Comparison of ENCODE assay signal across 17 mouse cellular contexts in genomic region chr16:57552709-57553108, GRCm38 (mm10). TPM values are rescaled to one million over a fixed set of nuclear protein-coding genes. Genes with fewer than 3 reads are reported as not detected.
DNase-seq lines count a peak whose midpoint lies in the region; ATAC-seq and TF ChIP-seq lines count a peak whose summit lies in the region.
"Had no signal": no experiment of that assay in that cellular context is flagged by ENCODE, and none has a peak within 500 bp of the region (broad histone marks: within the 10 kb centered on the region; RNA-seq: fewer than 3 reads in every experiment).

No protein-coding gene starts in this region.

- DNase-seq in heart, postnatal 36 days = no peak
- DNase-seq in lung, adult 2 months = no peak
- no peak for DNase-seq in ovary, adult 18-20 months (ENCODE audit: low spot score)
- DNase-seq: cerebellum, adult 11 months; cerebellum, postnatal 25 days; gastrocnemius, postnatal 25 days; kidney, adult 9 months; liver; lung, adult 18-20 months; thymus, adult 2 months had no signal

- no peaks in the 10 kb centered on the region for H3K27me3 ChIP-seq in heart, embryonic 13.5 days (replicated peaks)
- no peaks in the 10 kb centered on the region for H3K27me3 ChIP-seq in lung, embryonic 16.5 days (ENCODE audit: control insufficient read depth, insufficient read depth, low read depth, low read length)
- H3K27me3 ChIP-seq in intestine, embryonic 15.5 days (replicated peaks) = no peaks in the 10 kb centered on the region
- no peaks in the 10 kb centered on the region for H3K27me3 ChIP-seq in stomach, embryonic 14.5 days (ENCODE audit: control insufficient read depth, insufficient read depth, low read length)
- H3K27me3 ChIP-seq in hindbrain, embryonic 12.5 days = no peaks in the 10 kb centered on the region

- H3K27ac ChIP-seq in heart, embryonic 13.5 days (replicated peaks) = peak overlapping the region; percentile 17; the same call in 1 of the 2 replicates
- H3K27ac ChIP-seq in lung, embryonic 16.5 days (ENCODE audit: low read length) = no peak overlapping the region
- H3K27ac ChIP-seq in intestine, embryonic 15.5 days = no peak overlapping the region
- H3K27ac ChIP-seq in stomach, embryonic 14.5 days (ENCODE audit: low read length) = no peak overlapping the region
- H3K27ac ChIP-seq in hindbrain, embryonic 12.5 days = no peak overlapping the region
- H3K27ac ChIP-seq: hindbrain, embryonic 14.5 days had no signal

- no peak overlapping the region for H3K9ac ChIP-seq in heart, embryonic 13.5 days
- no peak overlapping the region for H3K9ac ChIP-seq in lung, embryonic 16.5 days (ENCODE audit: low read length)
- no peak overlapping the region for H3K9ac ChIP-seq in intestine, embryonic 15.5 days
- H3K9ac ChIP-seq in stomach, embryonic 14.5 days (replicated peaks; ENCODE audit: low read depth, low read length) = no peak overlapping the region
- H3K9ac ChIP-seq in hindbrain, embryonic 12.5 days = no peak overlapping the region
- H3K9ac ChIP-seq: hindbrain, embryonic 14.5 days had no signal

- intact Hi-C loops in heart, postnatal 36 days (cut with DNase I) = no loop called here

- no peak for TF ChIP-seq POLR2A in lung, adult 2 months (IDR thresholded peaks at IDR 0.05; ENCODE audit: borderline replicate concordance, extremely low read depth, low read depth, low read length)

- no peak for TF ChIP-seq CTCF in lung, adult 2 months (IDR thresholded peaks at IDR 0.05; ENCODE audit: insufficient read depth, low read length)

- H3K4me1 ChIP-seq in heart, embryonic 13.5 days = peaks cover 67% of the 10 kb centered on the region
- H3K4me1 ChIP-seq in lung, embryonic 16.5 days (replicated peaks; ENCODE audit: control insufficient read depth, insufficient read depth, low read length) = peaks cover 5% of the 10 kb centered on the region
- peaks cover 25% of the 10 kb centered on the region for H3K4me1 ChIP-seq in lung, adult 2 months (ENCODE audit: control insufficient read depth, insufficient read depth, low read length)
- H3K4me1 ChIP-seq in intestine, embryonic 15.5 days (replicated peaks) = peaks cover 12% of the 10 kb centered on the region
- peaks cover 20% of the 10 kb centered on the region for H3K4me1 ChIP-seq in stomach, embryonic 14.5 days (ENCODE audit: control insufficient read depth, insufficient read depth, low read length)
- H3K4me1 ChIP-seq in hindbrain, embryonic 12.5 days = peaks cover 2% of the 10 kb centered on the region; the same call in 1 of the 2 replicates

- 76% methylated on average over 5 of the region's 5 CpGs for WGBS in heart, embryonic 13.5 days
- 81% methylated on average over 5 of the region's 5 CpGs for WGBS in lung, embryonic 16.5 days
- 65% methylated on average over 5 of the region's 5 CpGs for WGBS in lung, adult 2 months
- 91% methylated on average over 5 of the region's 5 CpGs for WGBS in intestine, embryonic 15.5 days
- 87% methylated on average over 5 of the region's 5 CpGs for WGBS in stomach, embryonic 14.5 days
- WGBS in hindbrain, embryonic 12.5 days = 82% methylated on average over 5 of the region's 5 CpGs

- peaks cover 20% of the 10 kb centered on the region for H3K36me3 ChIP-seq in heart, embryonic 13.5 days
- no peaks in the 10 kb centered on the region for H3K36me3 ChIP-seq in lung, embryonic 16.5 days (ENCODE audit: control insufficient read depth, insufficient read depth, low read length)
- no peaks in the 10 kb centered on the region; the same call in 1 of the 2 replicates for H3K36me3 ChIP-seq in intestine, embryonic 15.5 days
- no peaks in the 10 kb centered on the region for H3K36me3 ChIP-seq in stomach, embryonic 14.5 days (ENCODE audit: control insufficient read depth, insufficient read depth, low read length)
- H3K36me3 ChIP-seq in hindbrain, embryonic 12.5 days = no peaks in the 10 kb centered on the region

- H3K9me3 ChIP-seq in heart, embryonic 13.5 days = no peaks in the 10 kb centered on the region
- H3K9me3 ChIP-seq in lung, embryonic 16.5 days (ENCODE audit: control insufficient read depth, low read length) = no peaks in the 10 kb centered on the region
- no peaks in the 10 kb centered on the region for H3K9me3 ChIP-seq in intestine, embryonic 15.5 days
- H3K9me3 ChIP-seq in stomach, embryonic 14.5 days (ENCODE audit: control insufficient read depth, low read depth, low read length) = no peaks in the 10 kb centered on the region
- no peaks in the 10 kb centered on the region for H3K9me3 ChIP-seq in hindbrain, embryonic 12.5 days (replicated peaks)

- H3K4me2 ChIP-seq in heart, embryonic 13.5 days = peak overlapping the region; percentile 85
- H3K4me2 ChIP-seq in lung, embryonic 16.5 days (ENCODE audit: low read depth, low read length) = peak overlapping the region; percentile 48; the same call in 1 of the 2 replicates
- H3K4me2 ChIP-seq in intestine, embryonic 15.5 days (replicated peaks) = peak overlapping the region; percentile 24; the same call in 1 of the 2 replicates
- peak overlapping the region; percentile 51; the same call in 1 of the 2 replicates for H3K4me2 ChIP-seq in stomach, embryonic 14.5 days (replicated peaks; ENCODE audit: low read depth, low read length)
- H3K4me2 ChIP-seq in hindbrain, embryonic 12.5 days (replicated peaks) = no peak overlapping the region
- H3K4me2 ChIP-seq: hindbrain, embryonic 14.5 days; midbrain, embryonic 11.5 days had no signal

- ATAC-seq in heart, embryonic 13.5 days (ENCODE audit: extremely low read depth, insufficient number of reproducible peaks, low FRiP score, low TSS enrichment) = no peak
- no peak for ATAC-seq in lung, embryonic 16.5 days (ENCODE audit: low read depth)
- no peak for ATAC-seq in intestine, embryonic 15.5 days
- no peak for ATAC-seq in stomach, embryonic 14.5 days (ENCODE audit: insufficient number of reproducible peaks, insufficient read depth, low FRiP score, low read depth)
- ATAC-seq in hindbrain, embryonic 12.5 days (ENCODE audit: low FRiP score) = no peak

- no peak overlapping the region for H3K4me3 ChIP-seq in heart, embryonic 13.5 days
- no peak overlapping the region for H3K4me3 ChIP-seq in lung, embryonic 16.5 days (ENCODE audit: low read length)
- no peak overlapping the region for H3K4me3 ChIP-seq in lung, adult 2 months (replicated peaks; ENCODE audit: extremely low read depth, low read depth, low read length)
- no peak overlapping the region for H3K4me3 ChIP-seq in intestine, embryonic 15.5 days (replicated peaks)
- H3K4me3 ChIP-seq in stomach, embryonic 14.5 days (ENCODE audit: low read depth, low read length) = no peak overlapping the region
- no peak overlapping the region for H3K4me3 ChIP-seq in hindbrain, embryonic 12.5 days

RNA-seq across cellular contexts. Expression of gene Cmss1, which starts 54.0 kb away (rescaled TPM):
- 32.2 and 33.9 TPM in 2 replicates for polyA plus RNA-seq in heart, embryonic 13.5 days (2015; fragmentation: Nextera tagmentation; extraction: Ambion mirVana)
- 10 to 100 TPM; 66.4 to 77.2 TPM for total RNA-seq in heart, postnatal 36 days (2021)
- 48.5 and 51.0 TPM in 2 replicates for polyA plus RNA-seq in lung, embryonic 16.5 days (2015; fragmentation: Nextera tagmentation; extraction: Ambion mirVana)
- 8.0 TPM in 2 replicates for polyA plus RNA-seq in lung, adult 2 months (2012; rRNA removed)
- polyA plus RNA-seq in intestine, embryonic 15.5 days (2015; fragmentation: Nextera tagmentation; extraction: Ambion mirVana) = 45.2 and 45.5 TPM in 2 replicates
- 50.4 and 55.8 TPM in 2 replicates for polyA plus RNA-seq in stomach, embryonic 14.5 days (2014; fragmentation: Nextera tagmentation; extraction: Ambion mirVana)
- polyA plus RNA-seq in hindbrain, embryonic 12.5 days (2016; fragmentation: Nextera tagmentation; extraction: Ambion mirVana) = 37.1 and 40.5 TPM in 2 replicates
